Mouse (Mus musculus) heart, embryonic 15.5 days (tissue): ENCODE data around the gene Olfr679. TPM values are rescaled to one million over a fixed set of nuclear protein-coding genes. Genes with fewer than 3 reads are reported as not detected.
"Not testable (repeated sequence)": the region's sequence is repeated elsewhere in the genome, so short reads cannot be mapped to it uniquely, and the experiment has no call there.

Experiments
- ATAC-seq: fragments of 200-750 bp; cut with Nextera tagmentation; replicated peaks from 2 replicates; pipeline ENCODE4 v1.8.0; 2017; ENCODE audit warnings: low read depth, moderate TSS enrichment; ENCODE audit not compliant: insufficient number of reproducible peaks, insufficient read depth, low FRiP score
- H3K27ac ChIP-seq: fragments of 300-500 bp; sonication (generic); 2 replicates; pipeline ENCODE4 v1.5.1; 2015; ENCODE audit warnings: mild to moderate bottlenecking, inconsistent platforms
- H3K27me3 ChIP-seq: fragments of 300-500 bp; sonication (generic); 2 replicates; pipeline ENCODE4 v1.6.1; 2015; ENCODE audit warnings: inconsistent platforms
- H3K36me3 ChIP-seq: fragments of 300-500 bp; sonication (generic); 2 replicates; pipeline ENCODE4 v1.6.1; 2015; ENCODE audit warnings: mild to moderate bottlenecking, inconsistent platforms
- H3K4me1 ChIP-seq: fragments of 300-500 bp; sonication (generic); replicated peaks from 2 replicates; pipeline ENCODE4 v1.6.1; 2015; ENCODE audit warnings: inconsistent platforms
- H3K4me2 ChIP-seq: fragments of 300-500 bp; sonication (generic); 2 replicates; pipeline ENCODE4 v1.6.1; 2015; ENCODE audit warnings: inconsistent platforms, mild to moderate bottlenecking, moderate library complexity
- H3K4me3 ChIP-seq: fragments of 300-500 bp; sonication (generic); 2 replicates; pipeline ENCODE4 v1.5.1; 2015; ENCODE audit warnings: mild to moderate bottlenecking, inconsistent platforms
- H3K9ac ChIP-seq: fragments of 300-500 bp; sonication (generic); 2 replicates; pipeline ENCODE4 v1.6.1; 2015; ENCODE audit warnings: mild to moderate bottlenecking, inconsistent platforms
- H3K9me3 ChIP-seq: fragments of 300-500 bp; sonication (generic); replicated peaks from 2 replicates; pipeline ENCODE4 v1.6.1; 2016; ENCODE audit warnings: inconsistent platforms
- WGBS: fragments of 180-500 bp; shearing (Covaris S2); methylation state at CpG from one replicate; pipeline ENCODE4 v1.1.7; 2015; ENCODE audit warnings: mixed read lengths; 5-methylcytosine and 5-hydroxymethylcytosine counted together
- polyA plus RNA-seq: library from polyadenylated mRNA; unstranded; fragments of >200 nt; fragmentation: Nextera tagmentation; extraction: Ambion mirVana; gene quantifications from 2 replicates; pipeline ENCODE4 v1.2.1, GENCODE M21; 2015

Gene Olfr679
- not detected in 2 replicates for polyA plus RNA-seq

DNA sequence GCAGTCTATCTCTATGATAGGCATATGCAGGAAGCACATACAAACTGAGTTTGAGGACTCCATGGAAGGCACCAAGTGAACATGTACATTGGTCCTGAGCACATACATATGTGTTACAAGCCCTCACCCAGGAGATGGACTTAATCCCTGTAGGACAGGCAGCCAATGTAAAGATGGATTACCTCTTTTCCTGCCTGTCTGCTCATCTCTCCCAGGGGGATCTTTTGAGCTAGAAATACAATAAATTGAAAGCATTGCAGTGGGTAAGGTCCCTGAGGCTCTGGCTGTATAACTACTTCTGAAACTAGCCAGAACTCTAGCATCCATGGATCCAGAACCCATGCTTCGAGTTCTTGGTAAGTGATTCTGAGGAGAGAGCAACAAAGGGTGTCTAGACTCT lies at the start of gene Olfr679:
Gene Olfr679, plus strand, starts transcription at position 301 of the 400 bp plus-strand sequence.
- no peak within 1 kb of the TSS for H3K4me2 ChIP-seq
- WGBS = 43% methylated on average over 1 of the region's 1 CpGs
- no peaks in the 10 kb centered on the region for H3K36me3 ChIP-seq
- H3K4me3 ChIP-seq = no peak within 1 kb of the TSS
- H3K9ac ChIP-seq = no peak within 1 kb of the TSS
- H3K27ac ChIP-seq = no peak within 1 kb of the TSS
- ATAC-seq = no peak
- H3K27me3 ChIP-seq = no peaks in the 10 kb centered on the region
- no peaks in the 10 kb centered on the region for H3K9me3 ChIP-seq
- no peaks in the 10 kb centered on the region for H3K4me1 ChIP-seq

DNA sequence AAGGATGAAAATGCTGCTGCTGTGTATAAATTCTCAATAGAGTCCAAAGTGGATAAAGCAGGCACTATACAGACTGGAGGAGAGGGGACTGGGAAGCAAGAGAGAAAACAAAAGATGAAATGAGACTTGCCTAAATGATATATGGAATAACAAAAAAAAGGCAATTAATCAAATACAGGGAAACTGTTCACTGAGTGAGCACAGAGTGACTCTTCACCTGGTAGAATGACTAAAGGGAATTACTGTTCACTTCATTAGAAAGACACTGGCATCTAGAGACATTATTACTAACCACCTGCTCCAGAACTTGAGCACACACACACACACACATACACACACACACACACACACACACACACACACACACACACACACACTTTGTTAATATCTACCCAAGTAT lies 48.6 kb upstream of the Olfr679 start, which contains the start of gene Olfr676:
Gene Olfr676, plus strand, starts transcription at position 301 of the 400 bp plus-strand sequence.
- Histone ChIP-seq H3K36me3 (no peaks in the 10 kb centered on the region), H3K27me3 (no peaks in the 10 kb centered on the region), H3K27ac (no peak within 1 kb of the TSS), H3K9ac (no peak within 1 kb of the TSS), H3K4me2 (no peak within 1 kb of the TSS), H3K4me3 (no peak within 1 kb of the TSS), H3K9me3 (no peaks in the 10 kb centered on the region), H3K4me1 (no peaks in the 10 kb centered on the region)
- no peak for ATAC-seq

GRCm38 (mm10) chr7:105033836-105034235 lies 47.2 kb upstream of the Olfr679 start:
- H3K27me3 ChIP-seq, H3K4me2 ChIP-seq, H3K4me3 ChIP-seq, H3K27ac ChIP-seq, H3K9ac ChIP-seq, H3K4me1 ChIP-seq, H3K36me3 ChIP-seq, H3K9me3 ChIP-seq, ATAC-seq: not testable (repeated sequence)
- WGBS = 51% methylated on average over 5 of the region's 5 CpGs

GRCm38 (mm10) chr7:105058951-105059350 lies 22.1 kb upstream of the Olfr679 start:
- Histone ChIP-seq H3K27me3 (no peaks in the 10 kb centered on the region), H3K36me3 (no peaks in the 10 kb centered on the region), H3K9me3 (no peaks in the 10 kb centered on the region), H3K4me3 (no peak overlapping the region), H3K27ac (no peak overlapping the region), H3K9ac (no peak overlapping the region), H3K4me2 (no peak overlapping the region), H3K4me1 (no peaks in the 10 kb centered on the region)
- ATAC-seq = no peak

- no peak within 1 kb of the TSS for H3K4me3 ChIP-seq
- no peaks in the 10 kb centered on the region for H3K27me3 ChIP-seq
- no peaks in the 10 kb centered on the region for H3K4me1 ChIP-seq
- H3K36me3 ChIP-seq = no peaks in the 10 kb centered on the region
- no peak within 1 kb of the TSS for H3K9ac ChIP-seq
- no peak for ATAC-seq
- WGBS = 82% methylated on average over 1 of the region's 1 CpGs
- H3K9me3 ChIP-seq = no peaks in the 10 kb centered on the region
- no peak within 1 kb of the TSS for H3K4me2 ChIP-seq
- no peak within 1 kb of the TSS for H3K27ac ChIP-seq
These were observed 16.8 kb upstream of the Olfr679 start, which contains the start of gene Olfr678 for GRCm38 (mm10) chr7:105064175-105064574. Olfr678 (plus strand) TSS chr7:105064475.

GRCm38 (mm10) chr7:105092717-105093116 lies 11.7 kb downstream of the Olfr679 start, which contains the start of gene Olfr680-ps1:
Olfr680-ps1 (minus strand) TSS chr7:105092817.
- H3K4me3 ChIP-seq, H3K4me2 ChIP-seq, H3K9me3 ChIP-seq, H3K36me3 ChIP-seq, H3K9ac ChIP-seq, ATAC-seq, H3K4me1 ChIP-seq, H3K27me3 ChIP-seq, H3K27ac ChIP-seq: not testable (repeated sequence)

DNA sequence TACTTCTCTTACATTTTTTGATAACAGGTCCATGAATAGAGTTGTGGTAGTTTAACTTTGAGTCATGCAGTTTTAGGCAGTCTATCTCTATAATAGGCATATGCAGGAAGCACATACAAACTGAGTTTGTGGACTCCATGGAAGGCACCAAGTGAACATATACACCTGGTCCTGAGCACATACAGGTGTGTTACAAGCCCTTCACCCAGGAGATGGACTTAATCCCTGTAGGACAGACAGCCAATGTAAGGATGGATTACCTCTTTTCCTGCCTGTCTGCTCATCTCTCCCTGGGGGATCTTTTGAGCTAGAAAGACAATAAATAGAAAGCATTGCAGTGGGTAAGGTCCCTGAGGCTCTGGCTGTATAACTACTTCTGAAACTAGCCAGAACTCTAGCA lies 35.5 kb downstream of the Olfr679 start, which contains the start of gene Olfr681:
Gene Olfr681, plus strand, starts transcription at position 301 of the 400 bp plus-strand sequence.
- Histone ChIP-seq H3K4me1 (no peaks in the 10 kb centered on the region), H3K9ac (no peak within 1 kb of the TSS), H3K27ac (no peak within 1 kb of the TSS), H3K9me3 (no peaks in the 10 kb centered on the region), H3K4me2 (no peak within 1 kb of the TSS), H3K36me3 (no peaks in the 10 kb centered on the region), H3K4me3 (no peak within 1 kb of the TSS), H3K27me3 (no peaks in the 10 kb centered on the region)
- no peak for ATAC-seq

Other genes with a start within 250 kb of the Olfr679 start
- gene Usp17lb, start 238.6 kb upstream of the Olfr679 start, polyA plus RNA-seq = not detected in 2 replicates
- gene Usp17la, start 224.2 kb upstream of the Olfr679 start, polyA plus RNA-seq = not detected in 2 replicates
- gene Olfr665, start 203.2 kb upstream of the Olfr679 start, polyA plus RNA-seq = not detected in 2 replicates
- not detected in 2 replicates for gene Olfr666, start 185.3 kb upstream of the Olfr679 start, polyA plus RNA-seq
- not detected in 2 replicates for gene Olfr667, start 159.7 kb upstream of the Olfr679 start, polyA plus RNA-seq
- not detected in 2 replicates for gene Olfr668, start 153.1 kb upstream of the Olfr679 start, polyA plus RNA-seq
- gene Olfr669, start 147.0 kb upstream of the Olfr679 start, polyA plus RNA-seq = not detected in 2 replicates
- gene Olfr670, start 118.6 kb upstream of the Olfr679 start, polyA plus RNA-seq = not detected in 2 replicates
- not detected in 2 replicates for gene Olfr671, start 102.1 kb upstream of the Olfr679 start, polyA plus RNA-seq
- gene Olfr672, start 79.2 kb upstream of the Olfr679 start, polyA plus RNA-seq = not detected in 2 replicates
- not detected in 2 replicates for gene Olfr675, start 52.7 kb upstream of the Olfr679 start, polyA plus RNA-seq
- gene Olfr676, start 48.5 kb upstream of the Olfr679 start, polyA plus RNA-seq = not detected in 2 replicates
- not detected in 2 replicates for gene Olfr677, start 29.8 kb upstream of the Olfr679 start, polyA plus RNA-seq
- gene Olfr678, start 16.7 kb upstream of the Olfr679 start, polyA plus RNA-seq = not detected in 2 replicates
- not detected in 2 replicates for gene Olfr680-ps1, start 11.6 kb downstream of the Olfr679 start, polyA plus RNA-seq
- not detected in 2 replicates for gene Olfr681, start 35.6 kb downstream of the Olfr679 start, polyA plus RNA-seq
- not detected in 2 replicates for gene Olfr683, start 65.8 kb downstream of the Olfr679 start, polyA plus RNA-seq
- gene Olfr684, start 82.4 kb downstream of the Olfr679 start, polyA plus RNA-seq = not detected in 2 replicates
- not detected in 2 replicates for gene Olfr685, start 104.8 kb downstream of the Olfr679 start, polyA plus RNA-seq
- gene Olfr686, start 126.3 kb downstream of the Olfr679 start, polyA plus RNA-seq = not detected in 2 replicates
- not detected in 2 replicates for gene Olfr688, start 206.9 kb downstream of the Olfr679 start, polyA plus RNA-seq
- gene Olfr689, start 230.0 kb downstream of the Olfr679 start, polyA plus RNA-seq = not detected in 2 replicates